Mouse (Mus musculus): ENCODE results near the gene Ostn. TPM values are rescaled to one million over a fixed set of nuclear protein-coding genes. Genes with fewer than 3 reads are reported as not detected.

The Ostn gene
- polyA plus RNA-seq, 1 experiment from 2014 or later, result not detected

GRCm38 (mm10) chr16:27347521-27347920, 40.2 kb downstream of the Ostn start:
- Histone ChIP-seq H3K36me3 (ENCODE audit: control insufficient read depth, insufficient read depth, low read length) (no peaks in the 10 kb centered on the region), H3K27me3 (ENCODE audit: control insufficient read depth, insufficient read depth, low read length) (no peaks in the 10 kb centered on the region), H3K9ac (ENCODE audit: low read length) (no peak overlapping the region), H3K4me1 (ENCODE audit: control insufficient read depth in 2 of 2, insufficient read depth in 2 of 2, low read length in 2 of 2) (no peaks in the 10 kb centered on the region), H3K27ac (replicated peaks in 1 of 2; ENCODE audit: control insufficient read depth in 1 of 2, insufficient read depth in 1 of 2, low read depth in 2 of 2, low read length in 2 of 2) (no peak overlapping the region), H3K4me2 (ENCODE audit: low read length) (no peak overlapping the region), H3K4me3 (ENCODE audit: control insufficient read depth in 1 of 2, insufficient read depth in 1 of 2, low read depth in 1 of 2, low read length in 2 of 2) (no peak overlapping the region), H3K9me3 (ENCODE audit: control insufficient read depth, low read length) (no peaks in the 10 kb centered on the region)
- 67% methylated on average over 3 of the region's 3 CpGs for WGBS
- no peak for ATAC-seq (ENCODE audit: insufficient number of reproducible peaks, insufficient read depth, low FRiP score, low read depth)

GRCm38 (mm10) chr16:27348359-27348758, 41.1 kb downstream of the Ostn start:
- ATAC-seq (ENCODE audit: insufficient number of reproducible peaks, insufficient read depth, low FRiP score, low read depth), result no peak

GRCm38 (mm10) chr16:27349235-27349634, 41.9 kb downstream of the Ostn start:
- H3K9ac ChIP-seq (ENCODE audit: low read length), result no peak overlapping the region
- H3K9me3 ChIP-seq (ENCODE audit: control insufficient read depth, low read length), result no peaks in the 10 kb centered on the region
- ATAC-seq (ENCODE audit: insufficient number of reproducible peaks, insufficient read depth, low FRiP score, low read depth), result no peak
- no peak overlapping the region for H3K4me3 ChIP-seq (ENCODE audit: control insufficient read depth in 1 of 2, insufficient read depth in 1 of 2, low read depth in 1 of 2, low read length in 2 of 2)
- no peak overlapping the region for H3K4me2 ChIP-seq (ENCODE audit: low read length)
- no peak overlapping the region for H3K27ac ChIP-seq (replicated peaks in 1 of 2; ENCODE audit: control insufficient read depth in 1 of 2, insufficient read depth in 1 of 2, low read depth in 2 of 2, low read length in 2 of 2)
- no peaks in the 10 kb centered on the region for H3K36me3 ChIP-seq (ENCODE audit: control insufficient read depth, insufficient read depth, low read length)
- WGBS, result 85% methylated on average over 2 of the region's 2 CpGs
- H3K4me1 ChIP-seq (ENCODE audit: control insufficient read depth in 2 of 2, insufficient read depth in 2 of 2, low read length in 2 of 2), result no peaks in the 10 kb centered on the region
- H3K27me3 ChIP-seq (ENCODE audit: control insufficient read depth, insufficient read depth, low read length), result no peaks in the 10 kb centered on the region

More at GRCm38 (mm10) chr16:27348359-27348758, 41.1 kb downstream of the Ostn start:
- Histone ChIP-seq H3K27me3 (ENCODE audit: control insufficient read depth, insufficient read depth, low read length) (no peaks in the 10 kb centered on the region), H3K4me3 (ENCODE audit: control insufficient read depth in 1 of 2, insufficient read depth in 1 of 2, low read depth in 1 of 2, low read length in 2 of 2) (no peak overlapping the region), H3K9ac (ENCODE audit: low read length) (no peak overlapping the region), H3K9me3 (ENCODE audit: control insufficient read depth, low read length) (no peaks in the 10 kb centered on the region), H3K27ac (replicated peaks in 1 of 2; ENCODE audit: control insufficient read depth in 1 of 2, insufficient read depth in 1 of 2, low read depth in 2 of 2, low read length in 2 of 2) (no peak overlapping the region), H3K4me1 (ENCODE audit: control insufficient read depth in 2 of 2, insufficient read depth in 2 of 2, low read length in 2 of 2) (no peaks in the 10 kb centered on the region), H3K4me2 (ENCODE audit: low read length) (no peak overlapping the region), H3K36me3 (ENCODE audit: control insufficient read depth, insufficient read depth, low read length) (no peaks in the 10 kb centered on the region)
- 49% methylated on average over 1 of the region's 1 CpGs for WGBS

- Histone ChIP-seq H3K9ac (ENCODE audit: low read length) (no peak overlapping the region), H3K4me3 (ENCODE audit: control insufficient read depth in 1 of 2, insufficient read depth in 1 of 2, low read depth in 1 of 2, low read length in 2 of 2) (no peak overlapping the region), H3K27ac (replicated peaks in 1 of 2; ENCODE audit: control insufficient read depth in 1 of 2, insufficient read depth in 1 of 2, low read depth in 2 of 2, low read length in 2 of 2) (no peak overlapping the region), H3K36me3 (ENCODE audit: control insufficient read depth, insufficient read depth, low read length) (no peaks in the 10 kb centered on the region), H3K27me3 (ENCODE audit: control insufficient read depth, insufficient read depth, low read length) (no peaks in the 10 kb centered on the region), H3K9me3 (ENCODE audit: control insufficient read depth, low read length) (no peaks in the 10 kb centered on the region), H3K4me1 (ENCODE audit: control insufficient read depth in 2 of 2, insufficient read depth in 2 of 2, low read length in 2 of 2) (no peaks in the 10 kb centered on the region), H3K4me2 (ENCODE audit: low read length) (no peak overlapping the region)
- no peak for ATAC-seq (ENCODE audit: insufficient number of reproducible peaks, insufficient read depth, low FRiP score, low read depth)
- WGBS, result 79% methylated on average over 7 of the region's 7 CpGs
Measured at GRCm38 (mm10) chr16:27349878-27350532, 42.7 kb downstream of the Ostn start.

GRCm38 (mm10) chr16:27354464-27354863, 47.2 kb downstream of the Ostn start:
- Histone ChIP-seq H3K36me3 (ENCODE audit: control insufficient read depth, insufficient read depth, low read length) (no peaks in the 10 kb centered on the region), H3K4me3 (ENCODE audit: control insufficient read depth in 1 of 2, insufficient read depth in 1 of 2, low read depth in 1 of 2, low read length in 2 of 2) (no peak overlapping the region), H3K9me3 (ENCODE audit: control insufficient read depth, low read length) (no peaks in the 10 kb centered on the region), H3K9ac (ENCODE audit: low read length) (no peak overlapping the region), H3K4me1 (ENCODE audit: control insufficient read depth in 2 of 2, insufficient read depth in 2 of 2, low read length in 2 of 2) (no peaks in the 10 kb centered on the region), H3K4me2 (ENCODE audit: low read length) (no peak overlapping the region), H3K27ac (replicated peaks in 1 of 2; ENCODE audit: control insufficient read depth in 1 of 2, insufficient read depth in 1 of 2, low read depth in 2 of 2, low read length in 2 of 2) (no peak overlapping the region), H3K27me3 (ENCODE audit: control insufficient read depth, insufficient read depth, low read length) (no peaks in the 10 kb centered on the region)
- no peak for ATAC-seq (ENCODE audit: insufficient number of reproducible peaks, insufficient read depth, low FRiP score, low read depth)
- WGBS, result 41% methylated on average over 2 of the region's 2 CpGs

GRCm38 (mm10) chr16:27360059-27360458, 52.8 kb downstream of the Ostn start:
- Histone ChIP-seq H3K27me3 (ENCODE audit: control insufficient read depth, insufficient read depth, low read length) (no peaks in the 10 kb centered on the region), H3K4me2 (ENCODE audit: low read length) (no peak overlapping the region), H3K27ac (replicated peaks in 1 of 2; ENCODE audit: control insufficient read depth in 1 of 2, insufficient read depth in 1 of 2, low read depth in 2 of 2, low read length in 2 of 2) (no peak overlapping the region), H3K9me3 (ENCODE audit: control insufficient read depth, low read length) (no peaks in the 10 kb centered on the region), H3K36me3 (ENCODE audit: control insufficient read depth, insufficient read depth, low read length) (no peaks in the 10 kb centered on the region), H3K4me1 (ENCODE audit: control insufficient read depth in 2 of 2, insufficient read depth in 2 of 2, low read length in 2 of 2) (no peaks in the 10 kb centered on the region), H3K4me3 (ENCODE audit: control insufficient read depth in 1 of 2, insufficient read depth in 1 of 2, low read depth in 1 of 2, low read length in 2 of 2) (no peak overlapping the region), H3K9ac (ENCODE audit: low read length) (no peak overlapping the region)
- 95% methylated on average over 1 of the region's 1 CpGs for WGBS
- ATAC-seq (ENCODE audit: insufficient number of reproducible peaks, insufficient read depth, low FRiP score, low read depth), result no peak

- no peak within 1 kb of the TSS for H3K4me2 ChIP-seq (ENCODE audit: low read length)
- H3K27me3 ChIP-seq (ENCODE audit: control insufficient read depth, insufficient read depth, low read length), result no peaks in the 10 kb centered on the region
- no peak within 1 kb of the TSS for H3K4me3 ChIP-seq (ENCODE audit: control insufficient read depth in 1 of 2, insufficient read depth in 1 of 2, low read depth in 1 of 2, low read length in 2 of 2)
- no peak within 1 kb of the TSS for H3K9ac ChIP-seq (ENCODE audit: low read length)
- H3K27ac ChIP-seq (replicated peaks in 1 of 2; ENCODE audit: control insufficient read depth in 1 of 2, insufficient read depth in 1 of 2, low read depth in 2 of 2, low read length in 2 of 2), result no peak within 1 kb of the TSS
- H3K9me3 ChIP-seq (ENCODE audit: control insufficient read depth, low read length), result no peaks in the 10 kb centered on the region
- no peaks in the 10 kb centered on the region for H3K4me1 ChIP-seq (ENCODE audit: control insufficient read depth in 2 of 2, insufficient read depth in 2 of 2, low read length in 2 of 2)
- WGBS, result 63% methylated on average over 8 of the region's 8 CpGs
- H3K36me3 ChIP-seq (ENCODE audit: control insufficient read depth, insufficient read depth, low read length), result no peaks in the 10 kb centered on the region
- no peak for ATAC-seq (ENCODE audit: insufficient number of reproducible peaks, insufficient read depth, low FRiP score, low read depth)
Measured at GRCm38 (mm10) chr16:27370191-27370590, 62.9 kb downstream of the Ostn start, which contains the start of gene Uts2b. Gene Uts2b (minus strand): TSS chr16:27370239.

- H3K9ac ChIP-seq (ENCODE audit: low read length), result no peak overlapping the region
- H3K4me1 ChIP-seq (ENCODE audit: control insufficient read depth in 2 of 2, insufficient read depth in 2 of 2, low read length in 2 of 2), result no peaks in the 10 kb centered on the region
- WGBS, result 88% methylated on average over 2 of the region's 2 CpGs
- H3K4me2 ChIP-seq (ENCODE audit: low read length), result no peak overlapping the region
- no peak overlapping the region for H3K27ac ChIP-seq (replicated peaks in 1 of 2; ENCODE audit: control insufficient read depth in 1 of 2, insufficient read depth in 1 of 2, low read depth in 2 of 2, low read length in 2 of 2)
- no peak for ATAC-seq (ENCODE audit: insufficient number of reproducible peaks, insufficient read depth, low FRiP score, low read depth)
- H3K4me3 ChIP-seq (ENCODE audit: control insufficient read depth in 1 of 2, insufficient read depth in 1 of 2, low read depth in 1 of 2, low read length in 2 of 2), result no peak overlapping the region
- H3K9me3 ChIP-seq (ENCODE audit: control insufficient read depth, low read length), result no peaks in the 10 kb centered on the region
- no peaks in the 10 kb centered on the region for H3K36me3 ChIP-seq (ENCODE audit: control insufficient read depth, insufficient read depth, low read length)
- H3K27me3 ChIP-seq (ENCODE audit: control insufficient read depth, insufficient read depth, low read length), result no peaks in the 10 kb centered on the region
Measured at GRCm38 (mm10) chr16:27370700-27371099, 63.4 kb downstream of the Ostn start.
